Mouse (Mus musculus): Measurements from ENCODE around the gene Btbd9. TPM values are rescaled to one million over a fixed set of nuclear protein-coding genes. Genes with fewer than 3 reads are reported as not detected.

Btbd9 gene
- polyA plus RNA-seq, 1 experiment from 2014 or later = 63.4 TPM

DNA sequence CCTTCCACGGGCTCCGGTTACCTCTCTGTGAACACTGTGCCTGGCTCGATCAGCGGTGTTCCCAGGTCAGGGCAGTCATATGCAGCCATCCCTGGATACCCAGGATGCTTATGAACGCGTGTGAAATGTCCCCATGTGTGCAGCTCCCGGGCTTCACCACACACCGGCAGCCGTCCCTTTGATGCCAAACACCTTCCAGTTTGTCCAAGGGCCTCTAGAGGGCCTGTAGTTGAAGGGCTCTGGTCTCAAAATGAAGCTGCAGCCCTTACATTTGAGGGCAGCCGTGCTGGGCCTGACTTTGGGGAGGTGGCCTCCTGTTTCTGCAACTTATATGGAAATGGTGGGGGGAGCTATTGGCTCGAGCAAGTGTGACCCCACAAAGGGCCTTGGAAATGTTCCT is 353.9 kb downstream of the Btbd9 start:
- Histone ChIP-seq H3K36me3 (ENCODE audit: control insufficient read depth, insufficient read depth, low read length) (no peaks in the 10 kb centered on the region; the same call in 1 of the 2 replicates), H3K27me3 (ENCODE audit: control insufficient read depth, insufficient read depth, low read length) (no peaks in the 10 kb centered on the region), H3K9ac (ENCODE audit: low read length) (no peak overlapping the region), H3K4me1 (replicated peaks; ENCODE audit: control insufficient read depth, insufficient read depth, low read length) (peaks cover 13% of the 10 kb centered on the region; the same call in 1 of the 2 replicates), H3K4me3 (ENCODE audit: low read depth, low read length) (no peak overlapping the region), H3K27ac (ENCODE audit: low read depth, low read length) (no peak overlapping the region), H3K9me3 (ENCODE audit: control insufficient read depth, low read length) (no peaks in the 10 kb centered on the region), H3K4me2 (ENCODE audit: low read depth, low read length, severe bottlenecking) (no peak overlapping the region)
- no peak for ATAC-seq (replicated peaks; ENCODE audit: low FRiP score)
- WGBS = 77% methylated on average over 11 of the region's 11 CpGs
- DNase-seq (ENCODE audit: low spot score) = no peak

DNA sequence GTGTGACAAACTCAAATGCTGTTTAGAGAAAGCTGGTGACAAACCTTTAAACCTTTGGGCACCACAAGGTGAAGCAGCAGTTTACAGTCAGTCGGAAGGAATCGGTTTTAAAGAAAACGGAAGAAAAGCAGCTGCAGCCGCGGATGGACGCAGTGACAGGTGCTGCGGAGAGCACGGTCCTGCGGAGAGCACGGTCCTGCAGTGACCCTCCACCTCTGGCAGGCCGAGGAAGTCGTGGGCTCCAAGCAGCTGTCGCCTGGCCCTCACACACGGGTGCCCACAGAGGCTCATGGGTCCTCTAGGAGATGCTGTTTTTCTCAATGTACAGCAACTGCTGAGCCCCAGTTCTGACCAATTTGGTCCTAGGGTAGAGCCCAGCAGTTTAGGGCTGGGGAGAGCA is 354.6 kb downstream of the Btbd9 start:
- Histone ChIP-seq H3K9me3 (ENCODE audit: control insufficient read depth, low read length) (no peaks in the 10 kb centered on the region), H3K27me3 (ENCODE audit: control insufficient read depth, insufficient read depth, low read length) (no peaks in the 10 kb centered on the region), H3K4me3 (ENCODE audit: low read depth, low read length) (no peak overlapping the region), H3K4me2 (ENCODE audit: low read depth, low read length, severe bottlenecking) (no peak overlapping the region), H3K36me3 (ENCODE audit: control insufficient read depth, insufficient read depth, low read length) (no peaks in the 10 kb centered on the region; the same call in 1 of the 2 replicates), H3K4me1 (replicated peaks; ENCODE audit: control insufficient read depth, insufficient read depth, low read length) (peaks cover 13% of the 10 kb centered on the region; the same call in 1 of the 2 replicates), H3K27ac (ENCODE audit: low read depth, low read length) (no peak overlapping the region), H3K9ac (ENCODE audit: low read length) (no peak overlapping the region)
- 80% methylated on average over 14 of the region's 14 CpGs for WGBS
- ATAC-seq (replicated peaks; ENCODE audit: low FRiP score) (no peak), DNase-seq (ENCODE audit: low spot score) (no peak)

DNA sequence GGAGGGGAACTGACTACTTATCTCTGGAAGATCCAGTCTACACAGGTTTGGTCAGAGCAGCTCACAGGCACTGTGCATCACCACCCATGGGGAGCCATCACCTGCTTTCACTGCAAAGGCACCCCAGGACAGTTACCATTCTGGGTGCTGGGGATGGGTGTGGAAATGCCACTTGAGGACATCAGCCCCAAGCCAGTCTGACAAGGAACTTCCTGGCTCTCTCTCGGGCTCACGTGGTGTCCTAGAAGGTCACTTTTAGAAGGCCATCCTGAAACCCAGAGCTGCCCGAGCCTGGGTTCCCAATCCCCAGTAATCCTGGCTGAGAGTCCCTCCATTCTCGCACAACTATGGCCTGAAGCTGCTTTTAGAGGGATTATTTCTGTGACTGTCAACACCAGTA is 360.5 kb downstream of the Btbd9 start:
- no peaks in the 10 kb centered on the region; the same call in 1 of the 2 replicates for H3K36me3 ChIP-seq (ENCODE audit: control insufficient read depth, insufficient read depth, low read length)
- H3K4me1 ChIP-seq (replicated peaks; ENCODE audit: control insufficient read depth, insufficient read depth, low read length) = no peaks in the 10 kb centered on the region
- ATAC-seq (replicated peaks; ENCODE audit: low FRiP score) (no peak), DNase-seq (ENCODE audit: low spot score) (no peak)
- WGBS = 69% methylated on average over 4 of the region's 4 CpGs
- H3K4me3 ChIP-seq (ENCODE audit: low read depth, low read length) = no peak overlapping the region
- no peak overlapping the region for H3K27ac ChIP-seq (ENCODE audit: low read depth, low read length)
- no peaks in the 10 kb centered on the region for H3K27me3 ChIP-seq (ENCODE audit: control insufficient read depth, insufficient read depth, low read length)
- no peak overlapping the region; the same call in 1 of the 2 replicates for H3K9ac ChIP-seq (ENCODE audit: low read length)
- no peak overlapping the region for H3K4me2 ChIP-seq (ENCODE audit: low read depth, low read length, severe bottlenecking)
- H3K9me3 ChIP-seq (ENCODE audit: control insufficient read depth, low read length) = no peaks in the 10 kb centered on the region

DNA sequence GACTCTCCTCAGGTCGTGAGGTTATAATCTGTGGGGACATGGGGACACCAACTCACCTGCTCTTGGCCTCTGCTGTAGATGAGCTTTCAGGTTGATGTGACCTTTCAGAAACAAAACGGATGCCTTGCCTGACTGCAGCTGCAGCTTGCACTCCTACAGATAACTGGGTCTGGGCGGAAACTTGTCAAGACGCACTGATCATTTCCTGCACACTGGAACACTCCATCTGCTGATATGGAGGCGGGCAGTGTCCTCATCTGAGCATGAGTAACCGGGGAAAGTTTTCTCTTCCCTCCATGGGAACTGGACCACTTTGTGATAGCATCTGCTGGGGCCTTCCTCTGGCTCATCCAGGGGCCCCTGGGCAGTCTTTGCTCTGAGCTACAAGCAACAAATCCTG is 361.9 kb downstream of the Btbd9 start:
- Histone ChIP-seq H3K27me3 (ENCODE audit: control insufficient read depth, insufficient read depth, low read length) (no peaks in the 10 kb centered on the region), H3K9ac (ENCODE audit: low read length) (no peak overlapping the region), H3K9me3 (ENCODE audit: control insufficient read depth, low read length) (no peaks in the 10 kb centered on the region), H3K4me3 (ENCODE audit: low read depth, low read length) (no peak overlapping the region), H3K36me3 (ENCODE audit: control insufficient read depth, insufficient read depth, low read length) (no peaks in the 10 kb centered on the region; the same call in 1 of the 2 replicates), H3K4me2 (ENCODE audit: low read depth, low read length, severe bottlenecking) (no peak overlapping the region), H3K4me1 (replicated peaks; ENCODE audit: control insufficient read depth, insufficient read depth, low read length) (no peaks in the 10 kb centered on the region), H3K27ac (ENCODE audit: low read depth, low read length) (no peak overlapping the region)
- DNase-seq (ENCODE audit: low spot score) (no peak), ATAC-seq (replicated peaks; ENCODE audit: low FRiP score) (no peak)
- 94% methylated on average over 6 of the region's 6 CpGs for whole genome bisulfite sequencing

DNA sequence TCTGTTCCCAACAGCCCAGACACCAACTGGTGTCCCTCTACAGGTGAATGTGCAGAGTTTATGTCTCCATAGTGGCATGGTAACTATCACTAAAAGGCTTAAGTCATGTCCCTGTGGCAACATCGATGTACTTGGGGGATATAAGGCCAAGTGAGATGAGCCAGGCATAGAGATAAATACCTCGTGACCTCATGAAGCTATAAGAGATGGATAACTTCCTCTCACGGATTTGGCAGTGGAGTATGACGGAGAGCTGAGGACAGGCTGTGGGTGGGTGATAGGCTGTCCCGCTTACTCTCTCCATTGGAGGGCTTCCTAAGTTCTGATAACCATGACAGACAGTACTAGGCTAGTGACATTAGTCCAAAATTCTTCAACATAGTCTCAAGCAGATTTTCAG is 362.9 kb downstream of the Btbd9 start:
- no peaks in the 10 kb centered on the region for H3K9me3 ChIP-seq (ENCODE audit: control insufficient read depth, low read length)
- no peak overlapping the region for H3K4me3 ChIP-seq (ENCODE audit: low read depth, low read length)
- no peak overlapping the region for H3K4me2 ChIP-seq (ENCODE audit: low read depth, low read length, severe bottlenecking)
- no peak overlapping the region for H3K27ac ChIP-seq (ENCODE audit: low read depth, low read length)
- 91% methylated on average over 5 of the region's 5 CpGs for WGBS
- DNase-seq (ENCODE audit: low spot score) = no peak
- no peaks in the 10 kb centered on the region for H3K4me1 ChIP-seq (replicated peaks; ENCODE audit: control insufficient read depth, insufficient read depth, low read length)
- no peaks in the 10 kb centered on the region for H3K27me3 ChIP-seq (ENCODE audit: control insufficient read depth, insufficient read depth, low read length)
- no peak overlapping the region for H3K9ac ChIP-seq (ENCODE audit: low read length)
- H3K36me3 ChIP-seq (ENCODE audit: control insufficient read depth, insufficient read depth, low read length) = no peaks in the 10 kb centered on the region; the same call in 1 of the 2 replicates
- ATAC-seq (replicated peaks; ENCODE audit: low FRiP score) = no peak

DNA sequence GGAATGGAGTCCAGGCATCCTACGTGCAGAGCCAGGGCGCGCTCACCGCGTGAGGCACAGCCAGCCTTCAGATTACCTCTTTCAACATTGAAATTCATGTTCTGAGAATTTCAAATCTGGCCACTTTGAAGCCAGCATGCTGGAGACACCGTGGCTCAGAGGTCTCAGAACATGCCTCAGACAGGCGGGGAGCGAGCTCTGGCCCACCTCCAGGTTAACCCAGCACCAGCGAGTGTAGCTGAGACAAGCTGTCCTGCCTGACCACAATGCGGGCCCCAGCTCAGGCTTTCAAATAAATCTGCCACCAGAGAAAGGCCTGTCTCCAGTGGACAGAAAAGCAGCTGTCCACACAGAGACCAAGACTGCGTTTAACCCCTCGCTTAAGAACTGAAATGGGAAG is 363.6 kb downstream of the Btbd9 start:
- Histone ChIP-seq H3K27me3 (ENCODE audit: control insufficient read depth, insufficient read depth, low read length) (no peaks in the 10 kb centered on the region), H3K9me3 (ENCODE audit: control insufficient read depth, low read length) (no peaks in the 10 kb centered on the region), H3K4me1 (replicated peaks; ENCODE audit: control insufficient read depth, insufficient read depth, low read length) (no peaks in the 10 kb centered on the region), H3K4me3 (ENCODE audit: low read depth, low read length) (no peak overlapping the region), H3K36me3 (ENCODE audit: control insufficient read depth, insufficient read depth, low read length) (no peaks in the 10 kb centered on the region; the same call in 1 of the 2 replicates), H3K9ac (ENCODE audit: low read length) (no peak overlapping the region), H3K27ac (ENCODE audit: low read depth, low read length) (no peak overlapping the region), H3K4me2 (ENCODE audit: low read depth, low read length, severe bottlenecking) (no peak overlapping the region)
- ATAC-seq (replicated peaks; ENCODE audit: low FRiP score) (no peak), DNase-seq (ENCODE audit: low spot score) (no peak)
- WGBS = 96% methylated on average over 12 of the region's 12 CpGs

DNA sequence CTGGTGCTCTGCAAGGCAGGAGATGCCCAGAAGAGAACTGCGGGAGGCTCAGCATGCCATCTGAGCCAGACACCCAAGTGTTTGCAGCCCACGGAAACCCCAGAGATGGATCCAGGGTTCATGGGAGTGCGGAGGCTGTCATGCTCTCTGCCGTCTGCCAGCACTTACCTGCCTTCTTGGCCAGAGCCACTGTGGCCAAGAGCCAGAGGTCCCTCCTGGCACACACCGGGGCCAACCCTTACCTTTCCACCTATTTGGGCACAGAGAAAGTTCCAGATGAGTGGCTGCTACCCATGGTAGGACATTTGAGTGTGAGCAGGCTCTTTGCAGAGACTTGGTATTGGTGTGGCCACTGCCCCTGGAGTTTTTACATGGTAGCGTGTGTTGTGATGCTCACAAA is 365.4 kb downstream of the Btbd9 start:
- DNase-seq (ENCODE audit: low spot score) = no peak
- no peak overlapping the region for H3K4me3 ChIP-seq (ENCODE audit: low read depth, low read length)
- H3K36me3 ChIP-seq (ENCODE audit: control insufficient read depth, insufficient read depth, low read length) = no peaks in the 10 kb centered on the region; the same call in 1 of the 2 replicates
- H3K4me1 ChIP-seq (replicated peaks; ENCODE audit: control insufficient read depth, insufficient read depth, low read length) = no peaks in the 10 kb centered on the region; the same call in 1 of the 2 replicates
- H3K9me3 ChIP-seq (ENCODE audit: control insufficient read depth, low read length) = no peaks in the 10 kb centered on the region
- no peak for ATAC-seq (replicated peaks; ENCODE audit: low FRiP score)
- WGBS = 94% methylated on average over 6 of the region's 6 CpGs
- no peak overlapping the region for H3K4me2 ChIP-seq (ENCODE audit: low read depth, low read length, severe bottlenecking)
- H3K9ac ChIP-seq (ENCODE audit: low read length) = no peak overlapping the region
- no peak overlapping the region for H3K27ac ChIP-seq (ENCODE audit: low read depth, low read length)
- no peaks in the 10 kb centered on the region for H3K27me3 ChIP-seq (ENCODE audit: control insufficient read depth, insufficient read depth, low read length)

DNA sequence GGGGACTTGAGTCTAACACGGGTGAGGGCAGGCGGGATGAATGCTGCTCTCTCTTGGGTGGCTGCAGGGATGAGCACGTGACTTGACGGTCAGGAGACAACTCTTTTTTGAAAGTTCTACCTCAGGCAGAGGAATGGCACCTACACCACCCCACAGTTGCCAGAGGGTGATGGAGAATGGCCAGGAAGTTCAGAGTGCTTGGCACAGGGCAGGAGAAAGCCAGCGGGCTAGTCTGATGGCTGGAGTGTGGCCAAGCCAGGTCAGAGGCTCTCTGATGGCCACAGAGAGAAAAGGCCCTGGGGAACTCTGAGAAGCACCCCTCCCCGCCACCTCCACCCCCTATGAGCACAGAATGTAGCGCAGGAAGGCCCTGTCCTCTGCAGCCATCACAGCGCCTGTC is 366.0 kb downstream of the Btbd9 start:
- ATAC-seq (replicated peaks; ENCODE audit: low FRiP score) (no peak), DNase-seq (ENCODE audit: low spot score) (no peak)
- no peaks in the 10 kb centered on the region for H3K9me3 ChIP-seq (ENCODE audit: control insufficient read depth, low read length)
- H3K27me3 ChIP-seq (ENCODE audit: control insufficient read depth, insufficient read depth, low read length) = no peaks in the 10 kb centered on the region
- H3K9ac ChIP-seq (ENCODE audit: low read length) = no peak overlapping the region
- H3K4me1 ChIP-seq (replicated peaks; ENCODE audit: control insufficient read depth, insufficient read depth, low read length) = no peaks in the 10 kb centered on the region; the same call in 1 of the 2 replicates
- H3K27ac ChIP-seq (ENCODE audit: low read depth, low read length) = no peak overlapping the region
- H3K36me3 ChIP-seq (ENCODE audit: control insufficient read depth, insufficient read depth, low read length) = no peaks in the 10 kb centered on the region; the same call in 1 of the 2 replicates
- no peak overlapping the region for H3K4me2 ChIP-seq (ENCODE audit: low read depth, low read length, severe bottlenecking)
- no peak overlapping the region for H3K4me3 ChIP-seq (ENCODE audit: low read depth, low read length)
- 92% methylated on average over 8 of the region's 8 CpGs for WGBS

DNA sequence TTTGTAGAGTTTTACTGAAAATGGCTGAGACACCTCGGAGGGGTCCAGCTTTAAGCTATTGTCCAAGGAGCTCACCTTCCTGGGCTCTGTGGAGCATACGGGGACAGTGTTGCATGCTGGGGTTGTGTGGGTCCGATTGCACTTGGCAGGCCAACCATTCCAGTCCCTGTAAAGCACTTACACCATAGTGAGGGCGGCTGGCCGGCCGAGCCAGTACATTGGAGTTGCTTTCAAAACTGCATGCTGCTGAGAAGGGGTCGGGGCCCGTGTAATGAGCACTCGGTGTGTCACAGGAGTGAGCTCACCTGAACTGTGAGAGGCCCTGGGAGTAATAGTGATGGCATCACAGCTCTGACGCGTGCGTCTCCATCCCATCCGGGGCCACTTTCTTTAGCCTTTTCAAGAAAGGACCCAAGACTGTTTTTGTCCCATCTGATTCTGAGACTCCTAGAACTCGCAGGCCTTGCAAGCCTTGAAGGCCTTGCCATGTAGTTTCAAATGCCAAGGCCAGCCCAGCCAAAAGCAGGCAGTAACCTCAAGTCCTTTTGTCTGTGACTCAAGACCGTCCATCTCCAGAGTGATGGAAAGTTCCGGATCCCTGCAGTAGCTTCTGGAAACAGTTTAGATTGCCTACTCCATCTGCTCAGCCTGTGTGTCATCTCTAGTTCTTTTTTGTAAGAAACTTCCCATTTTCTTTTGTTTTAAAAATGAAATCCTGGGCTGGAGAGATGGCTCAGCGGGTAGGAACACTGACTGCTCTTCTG is 371.0 kb downstream of the Btbd9 start:
- no peak overlapping the region for H3K4me3 ChIP-seq (ENCODE audit: low read depth, low read length)
- H3K4me1 ChIP-seq (replicated peaks; ENCODE audit: control insufficient read depth, insufficient read depth, low read length) = peaks cover 3% of the 10 kb centered on the region; the same call in 1 of the 2 replicates
- DNase-seq (ENCODE audit: low spot score) (no peak), ATAC-seq (replicated peaks; ENCODE audit: low FRiP score) (no peak)
- H3K36me3 ChIP-seq (ENCODE audit: control insufficient read depth, insufficient read depth, low read length) = no peaks in the 10 kb centered on the region; the same call in 1 of the 2 replicates
- H3K9me3 ChIP-seq (ENCODE audit: control insufficient read depth, low read length) = no peaks in the 10 kb centered on the region
- WGBS = 90% methylated on average over 17 of the region's 17 CpGs
- H3K27me3 ChIP-seq (ENCODE audit: control insufficient read depth, insufficient read depth, low read length) = no peaks in the 10 kb centered on the region
- no peak overlapping the region for H3K4me2 ChIP-seq (ENCODE audit: low read depth, low read length, severe bottlenecking)
- H3K9ac ChIP-seq (ENCODE audit: low read length) = no peak overlapping the region
- no peak overlapping the region for H3K27ac ChIP-seq (ENCODE audit: low read depth, low read length)

All from forebrain, embryonic 11.5 days (tissue).